Mouse (Mus musculus) MEL (cell line): ENCODE results near the gene Chrne. TPM values are rescaled to one million over a fixed set of nuclear protein-coding genes. Genes with fewer than 3 reads are reported as not detected.
A peak's percentile ranks its signal among the peaks of the same experiment; 100 is the strongest.

Experiments used
- DNase-seq: peaks from one replicate; pipeline ENCODE4 v3.0.0; 2011; ENCODE audit warnings: low read depth, low spot score
- H3K27ac ChIP-seq: 2 replicates; pipeline ENCODE4 v1.5.1; 2012; ENCODE audit warnings: low read depth, mild to moderate bottlenecking, control low read depth, low read length, moderate library complexity; ENCODE audit not compliant: control insufficient read depth
- H3K27me3 ChIP-seq, 2 experiments: fragments of 150-350 bp in 1 of 2; sonication (generic) in 1 of 2; 2 replicates each; pipeline ENCODE4 v1.6.1; 2012; ENCODE audit warnings: low read length in 2 of 2, mild to moderate bottlenecking in 2 of 2, improper control_type of control experiment in 1 of 2, moderate library complexity in 1 of 2; ENCODE audit not compliant: insufficient read depth in 2 of 2, control insufficient read depth in 1 of 2
- H3K36me3 ChIP-seq, 2 experiments: 2 replicates each; pipeline ENCODE4 v1.6.1; 2012 to 2014; ENCODE audit warnings: low read length in 2 of 2, improper control_type of control experiment in 1 of 2, inconsistent platforms in 1 of 2, mild to moderate bottlenecking in 1 of 2; ENCODE audit not compliant: insufficient read depth in 2 of 2, control insufficient read depth in 1 of 2
- H3K4me1 ChIP-seq, 2 experiments: fragments of 150-350 bp in 1 of 2; sonication (generic) in 1 of 2; 2 replicates each; pipeline ENCODE4 v1.6.1; 2012; ENCODE audit warnings: low read length in 2 of 2, improper control_type of control experiment in 1 of 2, mild to moderate bottlenecking in 1 of 2; ENCODE audit not compliant: insufficient read depth in 2 of 2, control insufficient read depth in 1 of 2
- H3K4me3 ChIP-seq, 2 experiments: fragments of 150-350 bp in 1 of 2; sonication (generic) in 1 of 2; 2 replicates each; pipeline ENCODE4 v1.5.1; 2012; ENCODE audit warnings: low read depth in 2 of 2, low read length in 2 of 2, mild to moderate bottlenecking in 2 of 2, moderate library complexity in 2 of 2, control low read depth in 1 of 2, improper control_type of control experiment in 1 of 2; ENCODE audit not compliant: control insufficient read depth in 1 of 2, insufficient read depth in 1 of 2
- H3K79me2 ChIP-seq: 2 replicates; pipeline ENCODE4 v1.6.1; 2012; ENCODE audit warnings: mild to moderate bottlenecking, low read length, moderate library complexity; ENCODE audit not compliant: control insufficient read depth, poor library complexity, insufficient read depth
- H3K9ac ChIP-seq: 2 replicates; pipeline ENCODE4 v1.6.1; 2012; ENCODE audit warnings: low read depth, mild to moderate bottlenecking, control low read depth, low read length, moderate library complexity; ENCODE audit not compliant: control insufficient read depth, poor library complexity, severe bottlenecking
- H3K9me3 ChIP-seq: fragments of 150-350 bp; sonication (generic); replicated peaks from 2 replicates; pipeline ENCODE4 v1.6.1; 2012; ENCODE audit warnings: mild to moderate bottlenecking, low read length, improper control_type of control experiment, moderate library complexity; ENCODE audit not compliant: insufficient read depth
- BHLHE40 ChIP-seq: IDR thresholded peaks from 2 replicates; pipeline ENCODE4 v1.6.1; 2012; ENCODE audit warnings: low read depth, mild to moderate bottlenecking, inconsistent platforms, low read length, improper control_type of control experiment, borderline replicate concordance
- CTCF ChIP-seq, 3 experiments: IDR thresholded peaks in 2 of 3; conservative IDR thresholded peaks in 1 of 3; 2 replicates each; pipeline ENCODE4 v1.5.1; 2011 to 2012; ENCODE audit warnings: low read length in 3 of 3, low read depth in 2 of 3, mild to moderate bottlenecking in 2 of 3, improper control_type of control experiment in 1 of 3, inconsistent platforms in 1 of 3, mixed read lengths in 1 of 3, moderate library complexity in 1 of 3; ENCODE audit not compliant: control insufficient read depth in 1 of 3, insufficient read depth in 1 of 3, poor library complexity in 1 of 3, severe bottlenecking in 1 of 3
- ELF1 ChIP-seq: IDR thresholded peaks from 2 replicates; pipeline ENCODE4 v1.6.1; 2014; ENCODE audit warnings: low read depth, mild to moderate bottlenecking, inconsistent platforms, low read length, improper control_type of control experiment, moderate library complexity
- EP300 ChIP-seq, 2 experiments: IDR thresholded peaks; 2 replicates each; pipeline ENCODE4 v1.6.1; 2011; ENCODE audit warnings: improper control_type of control experiment in 2 of 2, low read length in 2 of 2, low read depth in 1 of 2, mild to moderate bottlenecking in 1 of 2
- GABPA ChIP-seq: IDR thresholded peaks from 2 replicates; pipeline ENCODE4 v1.6.1; 2012; ENCODE audit warnings: low read depth, mild to moderate bottlenecking, inconsistent platforms, low read length, improper control_type of control experiment, moderate library complexity
- HCFC1 ChIP-seq: IDR thresholded peaks from 2 replicates; pipeline ENCODE4 v1.6.1; 2012; ENCODE audit warnings: low read depth, mild to moderate bottlenecking, inconsistent platforms, low read length, improper control_type of control experiment, moderate library complexity
- MAX ChIP-seq: IDR thresholded peaks from 2 replicates; pipeline ENCODE4 v1.6.1; 2011; ENCODE audit warnings: low read length, improper control_type of control experiment
- MAZ ChIP-seq: IDR thresholded peaks from 2 replicates; pipeline ENCODE4 v1.6.1; 2012; ENCODE audit warnings: low read depth, mild to moderate bottlenecking, inconsistent platforms, low read length, improper control_type of control experiment
- MXI1 ChIP-seq: IDR thresholded peaks from 2 replicates; pipeline ENCODE4 v1.6.1; 2011; ENCODE audit warnings: mild to moderate bottlenecking, low read depth, low read length, improper control_type of control experiment
- MYC ChIP-seq: IDR thresholded peaks from 2 replicates; pipeline ENCODE4 v1.6.1; 2011; ENCODE audit warnings: low read depth, mild to moderate bottlenecking, low read length, improper control_type of control experiment, moderate library complexity
- NELFE ChIP-seq: IDR thresholded peaks from 2 replicates; pipeline ENCODE4 v1.6.1; 2011; ENCODE audit warnings: low read depth, low read length, improper control_type of control experiment
- NRF1 ChIP-seq: IDR thresholded peaks from 2 replicates; pipeline ENCODE4 v1.6.1; 2014; ENCODE audit warnings: low read depth, mild to moderate bottlenecking, inconsistent platforms, low read length, improper control_type of control experiment, moderate library complexity; ENCODE audit not compliant: poor library complexity, insufficient read depth, severe bottlenecking
- POLR2A ChIP-seq, 2 experiments: IDR thresholded peaks; 2 replicates each; pipeline ENCODE4 v1.6.1; 2011 to 2012; ENCODE audit warnings: low read length in 2 of 2, mild to moderate bottlenecking in 2 of 2, control low read depth in 1 of 2, improper control_type of control experiment in 1 of 2, low read depth in 1 of 2, moderate library complexity in 1 of 2; ENCODE audit not compliant: control insufficient read depth in 1 of 2, insufficient read depth in 1 of 2, poor library complexity in 1 of 2
- TAL1 ChIP-seq: IDR thresholded peaks from 2 replicates; pipeline ENCODE4 v1.6.1; 2012; ENCODE audit warnings: mild to moderate bottlenecking, inconsistent platforms, low read length, moderate library complexity, mixed read lengths
- TCF12 ChIP-seq: IDR thresholded peaks from 2 replicates; pipeline ENCODE4 v1.6.1; 2014; ENCODE audit warnings: low read depth, mild to moderate bottlenecking, inconsistent platforms, low read length, improper control_type of control experiment, moderate library complexity
- USF1 ChIP-seq: IDR thresholded peaks from 2 replicates; pipeline ENCODE4 v1.6.1; 2014; ENCODE audit warnings: low read depth, mild to moderate bottlenecking, inconsistent platforms, low read length, improper control_type of control experiment, moderate library complexity
- USF2 ChIP-seq, 2 experiments: IDR thresholded peaks; 2 replicates each; pipeline ENCODE4 v1.6.1; 2011 to 2012; ENCODE audit warnings: improper control_type of control experiment in 2 of 2, low read length in 2 of 2, borderline replicate concordance in 1 of 2, inconsistent platforms in 1 of 2, low read depth in 1 of 2, mild to moderate bottlenecking in 1 of 2; ENCODE audit not compliant: insufficient read depth in 1 of 2
- ZC3H11A ChIP-seq: IDR thresholded peaks from 2 replicates; pipeline ENCODE4 v1.6.1; 2012; ENCODE audit warnings: low read depth, mild to moderate bottlenecking, inconsistent platforms, low read length, improper control_type of control experiment
- ZKSCAN1 ChIP-seq: IDR thresholded peaks from 2 replicates; pipeline ENCODE4 v1.6.1; 2012; ENCODE audit warnings: low read depth, mild to moderate bottlenecking, inconsistent platforms, low read length, improper control_type of control experiment, moderate library complexity
- ZMIZ1 ChIP-seq: IDR thresholded peaks from 2 replicates; pipeline ENCODE4 v1.6.1; 2012; ENCODE audit warnings: low read depth, mild to moderate bottlenecking, inconsistent platforms, low read length, improper control_type of control experiment, moderate library complexity
- polyA plus RNA-seq, 2 experiments: library from polyadenylated mRNA; stranded (reverse) in 1 of 2; unstranded in 1 of 2; fragments of >175 nt in 1 of 2; fragments of >200 nt in 1 of 2; gene quantifications; 2 replicates each; pipeline versions ENCODE4 v1.2.1 to v1.2.4; 2012; ENCODE audit warnings: low replicate concordance in 2 of 2, low read depth in 1 of 2; ENCODE audit not compliant: insufficient read length in 2 of 2, insufficient read depth in 1 of 2, missing spikeins in 1 of 2
- total RNA-seq: library from RNA; depleted of rRNA; stranded (reverse); fragments of 300-350 nt; gene quantifications from 2 replicates; pipeline ENCODE4 v1.2.3, GENCODE M21; 2012

Gene Chrne
- total and polyA plus RNA-seq, 3 experiments = 0.33 to 0.54 TPM; not detected in 1

- Histone ChIP-seq H3K27ac (peak overlapping the region; percentile 99), H3K79me2 (peaks cover 51% of the 10 kb centered on the region), H3K27me3 (no peaks in the 10 kb centered on the region), H3K9ac (peak overlapping the region; percentile 88), H3K4me3 (peak overlapping the region; percentile 74 to 80), H3K4me1 (peaks cover 3 to 34% of the 10 kb centered on the region in 2 experiments), H3K9me3 (no peaks in the 10 kb centered on the region), H3K36me3 (peaks cover 8 to 30% of the 10 kb centered on the region in 2 experiments; a peak in 3 of 4 replicates)
- TF ChIP-seq MYC (peak; percentile 90), ELF1 (peak; percentile 51; the same call in 1 of the 2 replicates), NELFE (peak; percentile 50; the same call in 1 of the 2 replicates), MAZ (peak; percentile 90), CTCF (IDR thresholded peaks at IDR 0.05 in 2 of 3, conservative IDR thresholded peaks at IDR 0.05 in 1 of 3; ENCODE audit: control insufficient read depth in 1 of 3, insufficient read depth in 1 of 3, low read depth in 2 of 3, low read length in 3 of 3, poor library complexity in 1 of 3, severe bottlenecking in 1 of 3) (no peak), POLR2A (IDR thresholded peaks at IDR 0.05; ENCODE audit: control insufficient read depth in 1 of 2, insufficient read depth in 1 of 2, low read depth in 1 of 2, low read length in 2 of 2, poor library complexity in 1 of 2) (peak; percentile 11 to 60), TCF12 (peak; percentile 15), EP300 (IDR thresholded peaks at IDR 0.05; ENCODE audit: low read depth in 1 of 2, low read length in 2 of 2) (peak in 1 of 2 experiments; percentile 57; a peak in 3 of 4 replicates), GABPA (no peak), BHLHE40 (peak; percentile 41; the same call in 1 of the 2 replicates), MXI1 (peak; percentile 82), ZKSCAN1 (no peak), HCFC1 (peak; percentile 29; the same call in 1 of the 2 replicates), USF2 (IDR thresholded peaks at IDR 0.05; ENCODE audit: borderline replicate concordance in 1 of 2, insufficient read depth in 1 of 2, low read depth in 1 of 2, low read length in 2 of 2) (no peak), ZC3H11A (no peak), USF1 (peak; percentile 79), ZMIZ1 (peak; percentile 32; the same call in 1 of the 2 replicates), MAX (peak; percentile 94), TAL1 (no peak), NRF1 (peak; percentile 23; the same call in 1 of the 2 replicates)
- peak; percentile 90 for DNase-seq
These were observed 36.8 kb upstream of the Chrne start for GRCm38 (mm10) chr11:70655571-70656455.
